Mouse (Mus musculus) olfactory bulb, adult 2 months (tissue): ENCODE results near the gene Cd300a.

Experiments used
- CTCF ChIP-seq: fragments of 200-500 bp; IDR thresholded peaks from 2 replicates; pipeline ENCODE4 v1.5.1; 2012; ENCODE audit warnings: low read depth, mild to moderate bottlenecking, low read length, moderate library complexity; ENCODE audit not compliant: insufficient read depth
- POLR2A ChIP-seq: fragments of 200-500 bp; IDR thresholded peaks from 2 replicates; pipeline ENCODE4 v1.6.1; 2012; ENCODE audit warnings: mild to moderate bottlenecking, low read depth, low read length, moderate library complexity; ENCODE audit not compliant: insufficient read depth

DNA sequence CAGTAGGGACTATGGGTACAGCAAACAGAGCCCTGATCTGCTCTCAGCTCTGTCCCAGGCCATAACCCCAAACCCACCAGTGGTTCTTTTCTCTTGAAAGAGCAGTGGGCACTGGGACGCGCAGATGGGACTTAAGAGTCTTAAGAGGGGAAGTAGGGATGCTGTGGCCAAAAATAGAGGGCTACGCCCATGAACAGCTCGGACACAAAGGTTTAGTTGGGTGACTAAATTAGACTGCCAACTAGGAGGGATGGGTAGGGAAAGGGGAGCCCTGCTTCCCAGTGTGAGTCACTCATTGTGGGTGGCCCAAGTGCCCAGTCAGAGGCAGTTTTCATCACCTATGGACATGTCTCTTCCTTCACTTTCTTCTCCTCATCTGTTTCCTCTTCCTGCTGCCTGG is 13.4 kb downstream of the Cd300a start:
- TF ChIP-seq CTCF = no peak
- no peak for TF ChIP-seq POLR2A
